Mouse (Mus musculus): ENCODE results near the gene Ptprn2. TPM values are rescaled to one million over a fixed set of nuclear protein-coding genes. Genes with fewer than 3 reads are reported as not detected.

Gene Ptprn2
- polyA plus RNA-seq, 1 experiment from 2014 or later, result 0.18 TPM

GRCm38 (mm10) chr12:116989144-116989543 is 503.6 kb downstream of the Ptprn2 start:
- Histone ChIP-seq H3K27ac (no peak overlapping the region), H3K4me2 (no peak overlapping the region), H3K4me1 (no peaks in the 10 kb centered on the region), H3K36me3 (no peaks in the 10 kb centered on the region), H3K9me3 (replicated peaks) (no peaks in the 10 kb centered on the region), H3K4me3 (replicated peaks) (no peak overlapping the region), H3K27me3 (no peaks in the 10 kb centered on the region), H3K9ac (no peak overlapping the region)
- no peak for ATAC-seq (replicated peaks; ENCODE audit: low FRiP score)
- WGBS, result 60% methylated on average over 10 of the region's 10 CpGs

GRCm38 (mm10) chr12:117001546-117002148 is 516.1 kb downstream of the Ptprn2 start:
- H3K27me3 ChIP-seq, result no peaks in the 10 kb centered on the region
- H3K9me3 ChIP-seq (replicated peaks), result no peaks in the 10 kb centered on the region
- WGBS, result 84% methylated on average over 2 of the region's 2 CpGs
- H3K4me3 ChIP-seq (replicated peaks), result no peak overlapping the region
- no peak overlapping the region for H3K9ac ChIP-seq
- H3K27ac ChIP-seq, result no peak overlapping the region
- no peak overlapping the region for H3K4me2 ChIP-seq
- H3K36me3 ChIP-seq, result no peaks in the 10 kb centered on the region
- H3K4me1 ChIP-seq, result no peaks in the 10 kb centered on the region
- no peak for ATAC-seq (replicated peaks; ENCODE audit: low FRiP score)

- Histone ChIP-seq H3K4me2 (no peak overlapping the region), H3K9me3 (replicated peaks) (no peaks in the 10 kb centered on the region), H3K4me3 (replicated peaks) (no peak overlapping the region), H3K27me3 (no peaks in the 10 kb centered on the region), H3K36me3 (no peaks in the 10 kb centered on the region), H3K4me1 (no peaks in the 10 kb centered on the region), H3K27ac (no peak overlapping the region), H3K9ac (no peak overlapping the region)
- ATAC-seq (replicated peaks; ENCODE audit: low FRiP score), result no peak
- WGBS, result 71% methylated on average over 15 of the region's 15 CpGs
Measured at GRCm38 (mm10) chr12:117016753-117017595, 531.5 kb downstream of the Ptprn2 start.

GRCm38 (mm10) chr12:117017912-117018311 is 532.4 kb downstream of the Ptprn2 start:
- peak; percentile 40; the same call in 1 of the 2 replicates for ATAC-seq (replicated peaks; ENCODE audit: low FRiP score)
- H3K9ac ChIP-seq, result no peak overlapping the region
- H3K4me2 ChIP-seq, result no peak overlapping the region
- no peaks in the 10 kb centered on the region for H3K4me1 ChIP-seq
- H3K9me3 ChIP-seq (replicated peaks), result no peaks in the 10 kb centered on the region
- H3K4me3 ChIP-seq (replicated peaks), result no peak overlapping the region
- 32% methylated on average over 2 of the region's 2 CpGs for WGBS
- no peaks in the 10 kb centered on the region for H3K36me3 ChIP-seq
- no peak overlapping the region for H3K27ac ChIP-seq
- H3K27me3 ChIP-seq, result no peaks in the 10 kb centered on the region

GRCm38 (mm10) chr12:117023235-117023634 is 537.7 kb downstream of the Ptprn2 start:
- Histone ChIP-seq H3K4me2 (no peak overlapping the region), H3K4me3 (replicated peaks) (no peak overlapping the region), H3K27me3 (no peaks in the 10 kb centered on the region), H3K4me1 (no peaks in the 10 kb centered on the region), H3K9me3 (replicated peaks) (no peaks in the 10 kb centered on the region), H3K27ac (no peak overlapping the region), H3K9ac (no peak overlapping the region), H3K36me3 (no peaks in the 10 kb centered on the region)
- no peak for ATAC-seq (replicated peaks; ENCODE audit: low FRiP score)
- WGBS, result 83% methylated on average over 4 of the region's 4 CpGs

- 84% methylated on average over 4 of the region's 4 CpGs for WGBS
- H3K9ac ChIP-seq, result no peak overlapping the region
- H3K27ac ChIP-seq, result no peak overlapping the region
- no peaks in the 10 kb centered on the region for H3K36me3 ChIP-seq
- ATAC-seq (replicated peaks; ENCODE audit: low FRiP score), result no peak
- H3K4me1 ChIP-seq, result no peaks in the 10 kb centered on the region
- no peak overlapping the region for H3K4me3 ChIP-seq (replicated peaks)
- H3K9me3 ChIP-seq (replicated peaks), result no peaks in the 10 kb centered on the region
- no peak overlapping the region for H3K4me2 ChIP-seq
- H3K27me3 ChIP-seq, result no peaks in the 10 kb centered on the region
Measured at GRCm38 (mm10) chr12:117024916-117025315, 539.4 kb downstream of the Ptprn2 start.

- H3K4me1 ChIP-seq, result no peaks in the 10 kb centered on the region
- no peak overlapping the region for H3K4me3 ChIP-seq (replicated peaks)
- no peak; the same call in 1 of the 2 replicates for ATAC-seq (replicated peaks; ENCODE audit: low FRiP score)
- no peaks in the 10 kb centered on the region for H3K9me3 ChIP-seq (replicated peaks)
- H3K27ac ChIP-seq, result no peak overlapping the region
- H3K36me3 ChIP-seq, result no peaks in the 10 kb centered on the region
- H3K27me3 ChIP-seq, result no peaks in the 10 kb centered on the region
- H3K9ac ChIP-seq, result no peak overlapping the region
- no peak overlapping the region for H3K4me2 ChIP-seq
Measured at GRCm38 (mm10) chr12:117025676-117026075, 540.2 kb downstream of the Ptprn2 start.

- Histone ChIP-seq H3K9ac (no peak overlapping the region), H3K36me3 (no peaks in the 10 kb centered on the region), H3K27me3 (no peaks in the 10 kb centered on the region), H3K4me2 (no peak overlapping the region), H3K4me3 (replicated peaks) (no peak overlapping the region), H3K9me3 (replicated peaks) (no peaks in the 10 kb centered on the region), H3K27ac (no peak overlapping the region), H3K4me1 (no peaks in the 10 kb centered on the region)
- WGBS, result 85% methylated on average over 6 of the region's 6 CpGs
- ATAC-seq (replicated peaks; ENCODE audit: low FRiP score), result no peak
Measured at GRCm38 (mm10) chr12:117027351-117027750, 541.8 kb downstream of the Ptprn2 start.

- Histone ChIP-seq H3K4me3 (replicated peaks) (no peak overlapping the region), H3K4me2 (no peak overlapping the region), H3K27ac (no peak overlapping the region), H3K9ac (no peak overlapping the region), H3K4me1 (no peaks in the 10 kb centered on the region), H3K9me3 (replicated peaks) (no peaks in the 10 kb centered on the region), H3K27me3 (no peaks in the 10 kb centered on the region), H3K36me3 (no peaks in the 10 kb centered on the region)
- ATAC-seq (replicated peaks; ENCODE audit: low FRiP score), result no peak
- WGBS, result 76% methylated on average over 5 of the region's 5 CpGs
Measured at GRCm38 (mm10) chr12:117028333-117028961, 542.9 kb downstream of the Ptprn2 start.

- no peak overlapping the region for H3K9ac ChIP-seq
- no peak overlapping the region for H3K27ac ChIP-seq
- 97% methylated on average over 1 of the region's 1 CpGs for WGBS
- no peaks in the 10 kb centered on the region for H3K9me3 ChIP-seq (replicated peaks)
- H3K4me2 ChIP-seq, result no peak overlapping the region
- H3K27me3 ChIP-seq, result no peaks in the 10 kb centered on the region
- ATAC-seq (replicated peaks; ENCODE audit: low FRiP score), result no peak
- H3K36me3 ChIP-seq, result no peaks in the 10 kb centered on the region
- H3K4me1 ChIP-seq, result no peaks in the 10 kb centered on the region
- H3K4me3 ChIP-seq (replicated peaks), result no peak overlapping the region
Measured at GRCm38 (mm10) chr12:117033172-117033571, 547.7 kb downstream of the Ptprn2 start.

- 0 out of 2 replicates have a peak, but pooled peaks have one; percentile 22 for ATAC-seq (replicated peaks; ENCODE audit: low FRiP score)
- H3K9ac ChIP-seq, result no peak overlapping the region
Measured at GRCm38 (mm10) chr12:117034506-117034905, 549.0 kb downstream of the Ptprn2 start.

GRCm38 (mm10) chr12:117035243-117035642 is 549.7 kb downstream of the Ptprn2 start:
- no peak overlapping the region for H3K9ac ChIP-seq
- H3K9me3 ChIP-seq (replicated peaks), result no peaks in the 10 kb centered on the region
- WGBS, result 9% methylated on average over 2 of the region's 2 CpGs
- H3K27me3 ChIP-seq, result no peaks in the 10 kb centered on the region
- H3K4me1 ChIP-seq, result no peaks in the 10 kb centered on the region
- H3K36me3 ChIP-seq, result no peaks in the 10 kb centered on the region
- H3K27ac ChIP-seq, result no peak overlapping the region
- ATAC-seq (replicated peaks; ENCODE audit: low FRiP score), result peak; percentile 73; the same call in 1 of the 2 replicates
- H3K4me2 ChIP-seq, result no peak overlapping the region
- H3K4me3 ChIP-seq (replicated peaks), result no peak overlapping the region

More at GRCm38 (mm10) chr12:117034506-117034905, 549.0 kb downstream of the Ptprn2 start:
- H3K9me3 ChIP-seq (replicated peaks), result no peaks in the 10 kb centered on the region
- no peak overlapping the region for H3K4me2 ChIP-seq
- no peak overlapping the region for H3K27ac ChIP-seq
- no peaks in the 10 kb centered on the region for H3K27me3 ChIP-seq
- no peaks in the 10 kb centered on the region for H3K4me1 ChIP-seq
- no peak overlapping the region for H3K4me3 ChIP-seq (replicated peaks)
- H3K36me3 ChIP-seq, result no peaks in the 10 kb centered on the region
- WGBS, result 59% methylated on average over 3 of the region's 3 CpGs
